Mouse (Mus musculus): ENCODE results near the gene Ube2l6. TPM values are rescaled to one million over a fixed set of nuclear protein-coding genes. Genes with fewer than 3 reads are reported as not detected.

Ube2l6 gene
- polyA plus RNA-seq, 1 experiment: 24.1 TPM

GRCm38 (mm10) chr2:84840748-84841563 lies 42.3 kb downstream of the Ube2l6 start:
- H3K4me1 ChIP-seq (ENCODE audit: control insufficient read depth, insufficient read depth, low read length): peaks cover 10% of the 10 kb centered on the region; the same call in 1 of the 2 replicates
- WGBS: 11% methylated on average over 17 of the region's 17 CpGs
- no peak for DNase-seq
- H3K27ac ChIP-seq (ENCODE audit: insufficient read depth, low read depth, low read length): no peak overlapping the region
- peaks cover 4% of the 10 kb centered on the region; the same call in 1 of the 2 replicates for H3K27me3 ChIP-seq (replicated peaks; ENCODE audit: control insufficient read depth, insufficient read depth, low read length)
- no peaks in the 10 kb centered on the region for H3K36me3 ChIP-seq (ENCODE audit: control insufficient read depth, insufficient read depth, low read length)
- TF ChIP-seq CTCF (conservative IDR thresholded peaks at IDR 0.05; ENCODE audit: insufficient read depth, insufficient read length, low read depth, low read length) (no peak), POLR2A (IDR thresholded peaks at IDR 0.05; ENCODE audit: low read depth, low read length) (no peak)
- H3K4me3 ChIP-seq (ENCODE audit: insufficient read depth, low read depth, low read length): peak overlapping the region; percentile 58; the same call in 1 of the 2 replicates

GRCm38 (mm10) chr2:84841905-84842304 lies 43.3 kb downstream of the Ube2l6 start:
- Histone ChIP-seq H3K27ac (ENCODE audit: insufficient read depth, low read depth, low read length) (no peak overlapping the region), H3K4me1 (ENCODE audit: control insufficient read depth, insufficient read depth, low read length) (peaks cover 10% of the 10 kb centered on the region; the same call in 1 of the 2 replicates), H3K27me3 (replicated peaks; ENCODE audit: control insufficient read depth, insufficient read depth, low read length) (peaks cover 4% of the 10 kb centered on the region; the same call in 1 of the 2 replicates), H3K36me3 (ENCODE audit: control insufficient read depth, insufficient read depth, low read length) (no peaks in the 10 kb centered on the region), H3K4me3 (ENCODE audit: insufficient read depth, low read depth, low read length) (no peak overlapping the region)
- DNase-seq: no peak
- TF ChIP-seq POLR2A (IDR thresholded peaks at IDR 0.05; ENCODE audit: low read depth, low read length) (no peak), CTCF (conservative IDR thresholded peaks at IDR 0.05; ENCODE audit: insufficient read depth, insufficient read length, low read depth, low read length) (no peak)

GRCm38 (mm10) chr2:84843654-84844053 lies 45.0 kb downstream of the Ube2l6 start:
- TF ChIP-seq CTCF (conservative IDR thresholded peaks at IDR 0.05; ENCODE audit: insufficient read depth, insufficient read length, low read depth, low read length): no peak
- no peak for TF ChIP-seq POLR2A (IDR thresholded peaks at IDR 0.05; ENCODE audit: low read depth, low read length)
- H3K4me1 ChIP-seq (ENCODE audit: control insufficient read depth, insufficient read depth, low read length): peaks cover 10% of the 10 kb centered on the region; the same call in 1 of the 2 replicates
- H3K27me3 ChIP-seq (replicated peaks; ENCODE audit: control insufficient read depth, insufficient read depth, low read length): peaks cover 4% of the 10 kb centered on the region; the same call in 1 of the 2 replicates
- no peak for DNase-seq
- H3K27ac ChIP-seq (ENCODE audit: insufficient read depth, low read depth, low read length): no peak overlapping the region
- no peaks in the 10 kb centered on the region for H3K36me3 ChIP-seq (ENCODE audit: control insufficient read depth, insufficient read depth, low read length)
- 79% methylated on average over 6 of the region's 6 CpGs for WGBS
- no peak overlapping the region for H3K4me3 ChIP-seq (ENCODE audit: insufficient read depth, low read depth, low read length)

GRCm38 (mm10) chr2:84845226-84845625 lies 46.6 kb downstream of the Ube2l6 start:
- H3K36me3 ChIP-seq (ENCODE audit: control insufficient read depth, insufficient read depth, low read length): no peaks in the 10 kb centered on the region
- H3K27ac ChIP-seq (ENCODE audit: insufficient read depth, low read depth, low read length): no peak overlapping the region
- no peak for DNase-seq
- H3K4me1 ChIP-seq (ENCODE audit: control insufficient read depth, insufficient read depth, low read length): peaks cover 5% of the 10 kb centered on the region; the same call in 1 of the 2 replicates
- TF ChIP-seq CTCF (conservative IDR thresholded peaks at IDR 0.05; ENCODE audit: insufficient read depth, insufficient read length, low read depth, low read length): no peak
- no peak for TF ChIP-seq POLR2A (IDR thresholded peaks at IDR 0.05; ENCODE audit: low read depth, low read length)
- no peak overlapping the region for H3K4me3 ChIP-seq (ENCODE audit: insufficient read depth, low read depth, low read length)
- 71% methylated on average over 1 of the region's 1 CpGs for WGBS
- H3K27me3 ChIP-seq (replicated peaks; ENCODE audit: control insufficient read depth, insufficient read depth, low read length): peaks cover 4% of the 10 kb centered on the region; the same call in 1 of the 2 replicates

GRCm38 (mm10) chr2:84850407-84851129 lies 51.9 kb downstream of the Ube2l6 start:
- WGBS: 60% methylated on average over 7 of the region's 7 CpGs
- H3K36me3 ChIP-seq (ENCODE audit: control insufficient read depth, insufficient read depth, low read length): no peaks in the 10 kb centered on the region
- TF ChIP-seq CTCF (conservative IDR thresholded peaks at IDR 0.05; ENCODE audit: insufficient read depth, insufficient read length, low read depth, low read length) (no peak), POLR2A (IDR thresholded peaks at IDR 0.05; ENCODE audit: low read depth, low read length) (no peak)
- H3K4me1 ChIP-seq (ENCODE audit: control insufficient read depth, insufficient read depth, low read length): peaks cover 3% of the 10 kb centered on the region; the same call in 1 of the 2 replicates
- no peak overlapping the region for H3K27ac ChIP-seq (ENCODE audit: insufficient read depth, low read depth, low read length)
- DNase-seq: no peak
- H3K4me3 ChIP-seq (ENCODE audit: insufficient read depth, low read depth, low read length): no peak overlapping the region
- H3K27me3 ChIP-seq (replicated peaks; ENCODE audit: control insufficient read depth, insufficient read depth, low read length): no peaks in the 10 kb centered on the region

- peak; percentile 88 for DNase-seq
- 33% methylated on average over 23 of the region's 23 CpGs for WGBS
- Histone ChIP-seq H3K27ac (ENCODE audit: insufficient read depth, low read depth, low read length) (peak overlapping the region; percentile 74; the same call in 1 of the 2 replicates), H3K27me3 (replicated peaks; ENCODE audit: control insufficient read depth, insufficient read depth, low read length) (no peaks in the 10 kb centered on the region), H3K4me1 (ENCODE audit: control insufficient read depth, insufficient read depth, low read length) (peaks cover 3% of the 10 kb centered on the region; the same call in 1 of the 2 replicates), H3K36me3 (ENCODE audit: control insufficient read depth, insufficient read depth, low read length) (no peaks in the 10 kb centered on the region), H3K4me3 (ENCODE audit: insufficient read depth, low read depth, low read length) (no peak overlapping the region)
- TF ChIP-seq POLR2A (IDR thresholded peaks at IDR 0.05; ENCODE audit: low read depth, low read length) (no peak), CTCF (conservative IDR thresholded peaks at IDR 0.05; ENCODE audit: insufficient read depth, insufficient read length, low read depth, low read length) (no peak)
These were observed 52.8 kb downstream of the Ube2l6 start for GRCm38 (mm10) chr2:84851130-84852040.

Measured in kidney, adult 2 months (tissue).